Mouse (Mus musculus) gonadal fat pad, adult 2 months (tissue): Measurements from ENCODE around the gene Vmn1r100. TPM values are rescaled to one million over a fixed set of nuclear protein-coding genes. Genes with fewer than 3 reads are reported as not detected.
"Not testable (repeated sequence)": the region's sequence is repeated elsewhere in the genome, so short reads cannot be mapped to it uniquely, and the experiment has no call there.

ENCODE experiments used
- DNase-seq: peaks from one replicate; pipeline ENCODE4 v3.0.0-alpha.2; 2012; ENCODE audit warnings: low read depth
- polyA plus RNA-seq: library from polyadenylated mRNA; depleted of rRNA; stranded (reverse); fragments of >200 nt; gene quantifications from 2 replicates; pipeline ENCODE4 v1.2.3, GENCODE M21; 2012; rRNA removed

The Vmn1r100 gene
- polyA plus RNA-seq, result not detected in 2 replicates

GRCm38 (mm10) chr7:20417642-20418041, at the start of gene Vmn1r100:
Gene Vmn1r100, plus strand, starts transcription at chr7:20417942.
- DNase-seq, result not testable (repeated sequence)

GRCm38 (mm10) chr7:20375310-20375709, 42.4 kb upstream of the Vmn1r100 start, which contains the start of gene Gm5728:
Gene Gm5728, minus strand, starts transcription at chr7:20375410.
- DNase-seq, result not testable (repeated sequence)

DNA sequence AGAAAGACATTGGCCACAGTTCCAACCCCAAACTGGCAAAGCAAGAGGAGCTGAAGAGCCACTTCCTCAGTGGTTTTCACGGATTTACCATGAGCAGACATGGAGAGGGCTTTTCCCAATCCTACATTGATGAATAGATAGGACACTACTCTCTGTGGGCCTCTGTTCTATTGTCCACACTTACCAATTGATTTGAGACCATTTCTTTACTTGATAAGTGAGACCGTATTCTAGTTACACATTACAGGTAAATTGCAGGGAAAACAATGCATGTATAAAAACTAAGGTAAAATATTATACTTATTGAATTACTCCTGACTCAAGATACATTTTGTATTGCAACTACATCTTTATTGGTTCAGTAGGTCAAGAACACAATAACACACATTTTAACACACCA, 24.8 kb downstream of the Vmn1r100 start, which contains the start of gene Vmn1r101:
Vmn1r101 (minus strand) TSS at position 101 of the 400 bp plus-strand sequence.
- not testable (repeated sequence) for DNase-seq

Other genes starting within 250 kb of the Vmn1r100 start
- not detected in 2 replicates for gene Vmn1r94, start 249.6 kb upstream of the Vmn1r100 start, polyA plus RNA-seq
- gene Vmn1r95, start 224.2 kb upstream of the Vmn1r100 start, polyA plus RNA-seq, result not detected in 2 replicates
- not detected in 2 replicates for gene Gm6164, start 212.3 kb upstream of the Vmn1r100 start, polyA plus RNA-seq
- not detected in 2 replicates for gene Gm4498, start 184.1 kb upstream of the Vmn1r100 start, polyA plus RNA-seq
- gene Gm5890, start 155.1 kb upstream of the Vmn1r100 start, polyA plus RNA-seq, result not detected in 2 replicates
- gene Gm4133, start 83.9 kb upstream of the Vmn1r100 start, polyA plus RNA-seq, result not detected in 2 replicates
- gene Gm5728, start 42.5 kb upstream of the Vmn1r100 start, polyA plus RNA-seq, result not detected in 2 replicates
- gene Vmn1r101, start 24.7 kb downstream of the Vmn1r100 start, polyA plus RNA-seq, result not detected in 2 replicates
- not detected in 2 replicates for gene Gm10670, start 57.0 kb downstream of the Vmn1r100 start, polyA plus RNA-seq
- not detected in 2 replicates for gene Vmn1r103, start 92.6 kb downstream of the Vmn1r100 start, polyA plus RNA-seq
- not detected in 2 replicates for gene Vmn1r104, start 115.9 kb downstream of the Vmn1r100 start, polyA plus RNA-seq
- not detected in 2 replicates for gene Gm5726, start 127.8 kb downstream of the Vmn1r100 start, polyA plus RNA-seq
- not detected in 2 replicates for gene Gm4141, start 158.3 kb downstream of the Vmn1r100 start, polyA plus RNA-seq
- gene Gm4513, start 181.1 kb downstream of the Vmn1r100 start, polyA plus RNA-seq, result not detected in 2 replicates